Mouse (Mus musculus): Measurements from ENCODE around the gene Smyd2. TPM values are rescaled to one million over a fixed set of nuclear protein-coding genes. Genes with fewer than 3 reads are reported as not detected.

The Smyd2 gene
- total RNA-seq, 1 experiment from 2014 or later, result 0.76 TPM

- no peak for ATAC-seq (replicated peaks; ENCODE audit: insufficient number of reproducible peaks, low FRiP score, low TSS enrichment, poor library complexity, severe bottlenecking)
Measured at GRCm38 (mm10) chr1:189880745-189881144, 41.4 kb downstream of the Smyd2 start.

- ATAC-seq (replicated peaks; ENCODE audit: insufficient number of reproducible peaks, low FRiP score, low TSS enrichment, poor library complexity, severe bottlenecking), result no peak
Measured at GRCm38 (mm10) chr1:189879965-189880364, 42.2 kb downstream of the Smyd2 start.

- no peak for ATAC-seq (replicated peaks; ENCODE audit: insufficient number of reproducible peaks, low FRiP score, low TSS enrichment, poor library complexity, severe bottlenecking)
Measured at GRCm38 (mm10) chr1:189879212-189879611, 43.0 kb downstream of the Smyd2 start.

- ATAC-seq (replicated peaks; ENCODE audit: insufficient number of reproducible peaks, low FRiP score, low TSS enrichment, poor library complexity, severe bottlenecking), result no peak
Measured at GRCm38 (mm10) chr1:189876162-189876561, 46.0 kb downstream of the Smyd2 start.

GRCm38 (mm10) chr1:189875439-189875861 lies 46.7 kb downstream of the Smyd2 start:
- no peak for ATAC-seq (replicated peaks; ENCODE audit: insufficient number of reproducible peaks, low FRiP score, low TSS enrichment, poor library complexity, severe bottlenecking)

GRCm38 (mm10) chr1:189873591-189873990 lies 48.6 kb downstream of the Smyd2 start:
- ATAC-seq (replicated peaks; ENCODE audit: insufficient number of reproducible peaks, low FRiP score, low TSS enrichment, poor library complexity, severe bottlenecking), result no peak

GRCm38 (mm10) chr1:189872050-189872449 lies 50.1 kb downstream of the Smyd2 start:
- no peak for ATAC-seq (replicated peaks; ENCODE audit: insufficient number of reproducible peaks, low FRiP score, low TSS enrichment, poor library complexity, severe bottlenecking)

- no peak for ATAC-seq (replicated peaks; ENCODE audit: insufficient number of reproducible peaks, low FRiP score, low TSS enrichment, poor library complexity, severe bottlenecking)
Measured at GRCm38 (mm10) chr1:189871625-189872024, 50.5 kb downstream of the Smyd2 start.

- no peak for ATAC-seq (replicated peaks; ENCODE audit: insufficient number of reproducible peaks, low FRiP score, low TSS enrichment, poor library complexity, severe bottlenecking)
Measured at GRCm38 (mm10) chr1:189870539-189870938, 51.6 kb downstream of the Smyd2 start.

GRCm38 (mm10) chr1:189869651-189870270 lies 52.4 kb downstream of the Smyd2 start:
- ATAC-seq (replicated peaks; ENCODE audit: insufficient number of reproducible peaks, low FRiP score, low TSS enrichment, poor library complexity, severe bottlenecking), result no peak

GRCm38 (mm10) chr1:189868036-189868435 lies 54.1 kb downstream of the Smyd2 start:
- ATAC-seq (replicated peaks; ENCODE audit: insufficient number of reproducible peaks, low FRiP score, low TSS enrichment, poor library complexity, severe bottlenecking), result no peak

GRCm38 (mm10) chr1:189867497-189867896 lies 54.7 kb downstream of the Smyd2 start:
- no peak for ATAC-seq (replicated peaks; ENCODE audit: insufficient number of reproducible peaks, low FRiP score, low TSS enrichment, poor library complexity, severe bottlenecking)

- no peak for ATAC-seq (replicated peaks; ENCODE audit: insufficient number of reproducible peaks, low FRiP score, low TSS enrichment, poor library complexity, severe bottlenecking)
Measured at GRCm38 (mm10) chr1:189867034-189867433, 55.1 kb downstream of the Smyd2 start.

GRCm38 (mm10) chr1:189866621-189867020 lies 55.5 kb downstream of the Smyd2 start:
- ATAC-seq (replicated peaks; ENCODE audit: insufficient number of reproducible peaks, low FRiP score, low TSS enrichment, poor library complexity, severe bottlenecking), result no peak

GRCm38 (mm10) chr1:189864846-189865560 lies 57.2 kb downstream of the Smyd2 start:
- ATAC-seq (replicated peaks; ENCODE audit: insufficient number of reproducible peaks, low FRiP score, low TSS enrichment, poor library complexity, severe bottlenecking), result no peak

GRCm38 (mm10) chr1:189864301-189864700 lies 57.9 kb downstream of the Smyd2 start:
- no peak for ATAC-seq (replicated peaks; ENCODE audit: insufficient number of reproducible peaks, low FRiP score, low TSS enrichment, poor library complexity, severe bottlenecking)

- ATAC-seq (replicated peaks; ENCODE audit: insufficient number of reproducible peaks, low FRiP score, low TSS enrichment, poor library complexity, severe bottlenecking), result no peak
Measured at GRCm38 (mm10) chr1:189863727-189864126, 58.4 kb downstream of the Smyd2 start.

GRCm38 (mm10) chr1:189860942-189861315 lies 61.2 kb downstream of the Smyd2 start:
- ATAC-seq (replicated peaks; ENCODE audit: insufficient number of reproducible peaks, low FRiP score, low TSS enrichment, poor library complexity, severe bottlenecking), result no peak

GRCm38 (mm10) chr1:189860112-189860941 lies 61.8 kb downstream of the Smyd2 start:
- ATAC-seq (replicated peaks; ENCODE audit: insufficient number of reproducible peaks, low FRiP score, low TSS enrichment, poor library complexity, severe bottlenecking), result no peak

GRCm38 (mm10) chr1:189858377-189858776 lies 63.8 kb downstream of the Smyd2 start:
- ATAC-seq (replicated peaks; ENCODE audit: insufficient number of reproducible peaks, low FRiP score, low TSS enrichment, poor library complexity, severe bottlenecking), result no peak
